Mouse (Mus musculus) heart, postnatal 0 days (tissue): ENCODE measurements around the gene Zfp429. TPM values are rescaled to one million over a fixed set of nuclear protein-coding genes. Genes with fewer than 3 reads are reported as not detected.
"Not testable (repeated sequence)": the region's sequence is repeated elsewhere in the genome, so short reads cannot be mapped to it uniquely, and the experiment has no call there.

Experiments used
- ATAC-seq: fragments of 200-750 bp; cut with Nextera tagmentation; 2 replicates; pipeline ENCODE4 v1.8.0; 2017; ENCODE audit warnings: low read depth, moderate number of reproducible peaks, moderate library complexity; ENCODE audit not compliant: insufficient read depth
- DNase-seq: peaks from one replicate; pipeline ENCODE4 v3.0.0-alpha.2; 2016; ENCODE audit warnings: low spot score
- H3K27ac ChIP-seq: fragments of 300-500 bp; sonication (generic); 2 replicates; pipeline ENCODE4 v1.5.1; 2014; ENCODE audit warnings: low read depth, mild to moderate bottlenecking
- H3K27me3 ChIP-seq: fragments of 300-500 bp; sonication (generic); 2 replicates; pipeline ENCODE4 v1.6.1; 2014; ENCODE audit warnings: low read length, mixed read lengths; ENCODE audit not compliant: control insufficient read depth, insufficient read depth
- H3K36me3 ChIP-seq: fragments of 300-500 bp; sonication (generic); replicated peaks from 2 replicates; pipeline ENCODE4 v1.6.1; 2014; ENCODE audit warnings: low read length, mixed read lengths; ENCODE audit not compliant: control insufficient read depth, insufficient read depth
- H3K4me1 ChIP-seq: fragments of 300-500 bp; sonication (generic); 2 replicates; pipeline ENCODE4 v1.6.1; 2014; ENCODE audit warnings: antibody characterized with exemption; ENCODE audit not compliant: control insufficient read depth, insufficient read depth
- H3K4me2 ChIP-seq: fragments of 300-500 bp; sonication (generic); 2 replicates; pipeline ENCODE4 v1.6.1; 2014; ENCODE audit warnings: low read depth, mild to moderate bottlenecking, low read length, moderate library complexity
- H3K4me3 ChIP-seq: fragments of 300-500 bp; sonication (generic); 2 replicates; pipeline ENCODE4 v1.5.1; 2014; ENCODE audit warnings: low read depth, low read length
- H3K9ac ChIP-seq: fragments of 300-500 bp; sonication (generic); replicated peaks from 2 replicates; pipeline ENCODE4 v1.6.1; 2014; ENCODE audit warnings: low read depth, low read length, mixed read lengths
- H3K9me3 ChIP-seq: fragments of 300-500 bp; sonication (generic); replicated peaks from 2 replicates; pipeline ENCODE4 v1.6.1; 2016; ENCODE audit warnings: low read length; ENCODE audit not compliant: control insufficient read depth
- CTCF ChIP-seq: IDR thresholded peaks from 2 replicates; pipeline ENCODE4 v1.5.1; 2016; ENCODE audit warnings: antibody characterized with exemption, control low read depth, low read depth
- EP300 ChIP-seq: IDR thresholded peaks from 2 replicates; pipeline ENCODE4 v1.6.1; 2016; ENCODE audit warnings: antibody characterized with exemption, low read depth
- WGBS: fragments of 180-500 bp; shearing (Covaris S2); extraction: QIAGEN DNeasy Blood & Tissue Kit; methylation state at CpG from one replicate; pipeline ENCODE4 v1.1.7; 2014; 5-methylcytosine and 5-hydroxymethylcytosine counted together
- polyA plus RNA-seq: library from polyadenylated mRNA; unstranded; fragments of >200 nt; fragmentation: Nextera tagmentation; extraction: Ambion mirVana; gene quantifications from 2 replicates; pipeline ENCODE4 v1.2.1, GENCODE M21; 2015
- total RNA-seq: library from RNA; depleted of rRNA; stranded (reverse); fragments of >200 nt; gene quantifications from 2 replicates; pipeline ENCODE4 v1.2.3, GENCODE M21; 2014; ENCODE audit warnings: low replicate concordance

The Zfp429 gene
- total and polyA plus RNA-seq, 2 experiments from 2014 or later: 3.0 to 14.2 TPM

DNA sequence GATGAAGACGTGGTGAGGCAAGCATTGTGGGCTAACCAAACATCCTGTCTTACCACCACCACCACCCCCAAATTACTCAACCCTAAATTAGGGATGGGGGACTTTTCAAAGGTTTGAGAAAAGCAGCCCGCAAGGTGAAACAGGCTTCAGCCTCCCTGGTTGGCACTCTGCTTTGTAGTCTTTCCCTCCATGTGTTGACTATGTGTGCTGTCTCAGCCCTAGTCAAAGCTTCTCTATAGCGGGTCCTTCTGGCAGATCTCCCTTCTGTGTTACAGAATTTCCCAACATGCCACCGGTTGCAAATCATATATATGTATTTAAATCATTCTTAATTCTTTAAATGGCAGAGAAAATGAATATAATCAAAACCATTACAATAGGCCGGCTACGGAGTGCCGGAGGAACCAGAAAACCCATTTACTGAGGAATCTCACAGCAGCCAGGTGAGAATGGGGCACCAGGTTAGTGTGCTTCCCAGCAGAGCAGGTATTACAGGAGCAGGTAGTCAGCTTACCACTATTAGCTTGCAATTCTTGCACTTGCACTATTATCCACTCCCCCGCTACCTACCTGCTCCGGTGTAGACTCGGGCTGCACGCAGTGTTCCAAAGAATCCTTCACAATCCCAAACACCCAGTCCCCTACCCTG, 21.1 kb upstream of the Zfp429 start:
- H3K27me3 ChIP-seq: no peaks in the 10 kb centered on the region
- H3K4me2 ChIP-seq: peak overlapping the region; percentile 96
- no peaks in the 10 kb centered on the region for H3K36me3 ChIP-seq
- peaks cover 6% of the 10 kb centered on the region; the same call in 1 of the 2 replicates for H3K4me1 ChIP-seq
- peak overlapping the region; percentile 67 for H3K4me3 ChIP-seq
- WGBS: 36% methylated on average over 11 of the region's 11 CpGs
- no peak for TF ChIP-seq CTCF
- TF ChIP-seq EP300: no peak
- DNase-seq (no peak), ATAC-seq (no peak)
- peak overlapping the region; percentile 11; the same call in 1 of the 2 replicates for H3K9ac ChIP-seq
- no peak overlapping the region for H3K27ac ChIP-seq
- no peaks in the 10 kb centered on the region for H3K9me3 ChIP-seq

DNA sequence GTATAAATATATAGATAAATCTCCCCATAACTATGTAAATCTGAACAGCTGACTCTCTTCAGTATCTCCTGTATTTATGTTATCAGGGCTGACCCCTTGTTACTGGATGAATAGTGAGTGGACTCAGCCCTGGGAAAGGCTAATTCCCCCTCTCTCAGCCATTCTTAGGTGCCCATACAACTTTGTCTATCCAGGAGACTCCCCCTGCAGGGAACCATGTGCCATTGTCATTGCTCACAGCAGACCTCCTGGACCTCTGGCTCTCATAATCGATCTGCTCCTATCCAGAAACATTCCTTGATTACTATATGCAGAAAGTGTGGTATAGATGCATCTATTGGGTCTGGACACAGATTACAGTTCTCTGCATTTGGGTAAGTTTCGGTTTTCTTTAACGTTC, 17.2 kb upstream of the Zfp429 start:
- no peaks in the 10 kb centered on the region for H3K27me3 ChIP-seq
- no peak overlapping the region for H3K4me2 ChIP-seq
- H3K27ac ChIP-seq: no peak overlapping the region
- H3K4me3 ChIP-seq: no peak overlapping the region
- 73% methylated on average over 3 of the region's 3 CpGs for WGBS
- DNase-seq (no peak), ATAC-seq (no peak)
- peaks cover 6% of the 10 kb centered on the region; the same call in 1 of the 2 replicates for H3K4me1 ChIP-seq
- no peak overlapping the region for H3K9ac ChIP-seq
- no peaks in the 10 kb centered on the region for H3K9me3 ChIP-seq
- TF ChIP-seq EP300 (no peak), CTCF (no peak)
- H3K36me3 ChIP-seq: no peaks in the 10 kb centered on the region

DNA sequence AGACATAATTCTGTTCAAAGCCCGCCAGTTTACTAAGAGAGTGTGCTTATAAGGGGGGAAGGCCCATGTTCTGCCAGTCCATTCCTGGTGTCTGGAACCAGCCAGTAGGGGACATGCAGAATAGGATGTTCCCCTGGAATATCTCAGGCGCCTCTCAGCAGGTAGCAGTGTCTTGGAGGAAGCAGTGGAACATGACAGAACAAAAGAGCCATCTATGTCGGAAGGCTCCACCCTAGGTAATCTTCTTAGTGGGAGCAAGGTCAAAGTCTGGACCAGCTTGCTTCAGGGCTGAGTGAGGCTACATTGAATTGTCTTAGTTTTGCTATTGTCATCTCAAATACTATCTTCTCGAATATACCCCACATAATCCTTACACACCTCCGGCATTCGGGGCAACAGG, 16.1 kb upstream of the Zfp429 start:
- no peak overlapping the region for H3K27ac ChIP-seq
- no peak for DNase-seq
- H3K27me3 ChIP-seq: no peaks in the 10 kb centered on the region
- H3K4me3 ChIP-seq: no peak overlapping the region
- no peak for ATAC-seq
- H3K9me3 ChIP-seq: no peaks in the 10 kb centered on the region
- H3K4me2 ChIP-seq: no peak overlapping the region
- H3K9ac ChIP-seq: no peak overlapping the region
- TF ChIP-seq CTCF (no peak), EP300 (no peak)
- 81% methylated on average over 6 of the region's 6 CpGs for WGBS
- no peaks in the 10 kb centered on the region for H3K36me3 ChIP-seq
- peaks cover 1% of the 10 kb centered on the region; the same call in 1 of the 2 replicates for H3K4me1 ChIP-seq

DNA sequence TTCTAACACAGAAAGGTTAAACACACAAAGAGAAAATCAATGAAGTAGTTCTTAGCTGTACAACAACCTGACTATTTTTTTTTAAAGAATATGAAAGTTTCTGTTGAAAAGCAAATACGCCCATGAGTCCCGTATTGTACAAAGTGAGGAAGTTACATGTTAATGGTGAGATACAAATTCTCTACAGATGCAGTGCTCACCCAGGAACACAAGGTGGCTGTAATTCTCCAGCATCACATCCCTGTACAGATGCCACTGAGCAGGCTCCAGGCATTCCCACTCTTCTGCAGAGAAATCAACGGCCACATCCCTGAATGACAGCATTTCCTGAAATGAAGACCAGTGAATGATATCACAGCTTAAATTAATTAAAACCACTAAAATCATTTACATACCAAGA, 14.0 kb upstream of the Zfp429 start:
- not testable (repeated sequence) for H3K4me1 ChIP-seq, ATAC-seq, DNase-seq, H3K9me3 ChIP-seq, H3K9ac ChIP-seq, H3K4me2 ChIP-seq, H3K27ac ChIP-seq, H3K4me3 ChIP-seq, H3K36me3 ChIP-seq, H3K27me3 ChIP-seq
- peak; percentile 30; the same call in 1 of the 2 replicates for TF ChIP-seq CTCF
- 55% methylated on average over 3 of the region's 3 CpGs for WGBS

DNA sequence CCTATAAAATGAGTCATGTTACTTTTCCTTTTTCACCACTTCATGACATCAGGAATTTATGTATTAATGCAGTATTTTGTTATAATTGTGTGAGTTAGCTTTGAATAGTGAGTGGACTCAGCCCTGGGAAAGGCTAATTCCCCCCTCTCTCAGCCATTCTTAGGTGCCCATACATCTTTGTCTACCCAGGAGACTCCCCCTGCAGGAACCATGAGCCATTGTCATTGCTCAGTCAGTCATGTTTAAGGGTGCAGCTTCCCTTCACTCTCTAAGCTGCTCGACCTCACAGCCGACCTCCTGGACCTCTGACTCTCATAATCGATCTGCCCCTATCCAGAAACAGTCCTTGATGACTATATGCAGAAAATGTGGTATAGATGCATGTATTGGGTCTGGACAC, 23.4 kb downstream of the Zfp429 start:
- not testable (repeated sequence) for H3K27me3 ChIP-seq, H3K9me3 ChIP-seq, H3K4me1 ChIP-seq, H3K36me3 ChIP-seq, H3K4me2 ChIP-seq, DNase-seq, H3K4me3 ChIP-seq, H3K9ac ChIP-seq, H3K27ac ChIP-seq, ATAC-seq
- 72% methylated on average over 3 of the region's 3 CpGs for WGBS

DNA sequence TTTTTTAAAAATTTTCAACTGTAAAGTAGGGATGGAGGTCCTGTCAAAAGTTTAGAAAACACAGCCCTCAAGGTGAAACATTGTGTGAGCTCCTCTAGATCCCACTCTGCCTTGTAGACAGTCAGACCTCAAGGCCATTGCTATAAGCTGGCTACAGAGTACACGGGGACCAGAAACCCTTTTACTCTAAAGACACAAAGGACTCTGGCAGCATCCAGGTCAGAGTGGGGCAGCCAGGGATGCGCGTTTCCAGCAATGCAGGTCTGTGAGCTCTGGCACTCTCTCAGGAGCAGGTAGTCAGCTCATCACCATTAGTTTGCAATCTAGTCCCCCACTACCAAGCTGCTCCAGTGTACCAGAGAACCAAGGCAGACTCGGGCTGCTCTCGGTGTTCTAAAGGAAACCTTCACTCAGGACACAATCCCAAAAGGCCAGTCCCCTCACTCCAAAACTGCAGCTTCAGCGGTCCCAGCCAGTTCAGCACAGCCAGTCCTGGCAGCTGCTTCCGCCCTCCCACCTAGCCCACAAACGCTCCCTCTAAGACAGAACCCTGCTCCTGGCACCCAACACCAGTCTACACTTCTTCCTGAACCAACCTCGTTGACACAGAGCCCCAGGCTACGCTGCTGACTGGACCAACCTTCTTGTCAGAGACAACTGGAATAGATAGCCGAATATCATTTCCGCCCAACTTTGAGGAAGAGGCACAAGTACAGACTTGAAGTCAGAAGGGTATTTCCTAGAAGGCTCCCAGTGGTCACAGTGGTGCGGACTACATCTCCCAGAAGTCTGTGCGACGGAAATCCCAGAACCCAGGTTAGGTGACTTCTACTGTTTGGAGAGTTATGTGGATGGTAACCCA, 24.3 kb downstream of the Zfp429 start, which contains the start of the genes Gm28041 and Zfp456:
Gene Gm28041 (minus strand): TSS at position 684 of the 862 bp plus-strand sequence.
Gene Zfp456 (minus strand): TSS at position 761 of the 862 bp plus-strand sequence.
- not testable (repeated sequence) for H3K27me3 ChIP-seq, H3K9me3 ChIP-seq, H3K4me1 ChIP-seq, H3K36me3 ChIP-seq, H3K27ac ChIP-seq
- DNase-seq: peak; percentile 41
- WGBS: 11% methylated on average over 13 of the region's 15 CpGs
- Histone ChIP-seq H3K4me3 (peak within 1 kb of the TSS; percentile 48), H3K4me2 (peak within 1 kb of the TSS; percentile 58), H3K9ac (0 out of 2 replicates have a peak within 1 kb of the TSS, but pooled peaks have one; percentile 8)
- ATAC-seq: peak; percentile 77
